Mouse (Mus musculus) kidney, postnatal 4 days (tissue): ENCODE results near the gene E4f1.

ENCODE experiments used
- DNase-seq, 2 experiments: peaks; one replicate each; pipeline ENCODE4 v3.0.0; 2021; ENCODE audit warnings: mixed read lengths in 2 of 2

The E4f1 gene

DNA sequence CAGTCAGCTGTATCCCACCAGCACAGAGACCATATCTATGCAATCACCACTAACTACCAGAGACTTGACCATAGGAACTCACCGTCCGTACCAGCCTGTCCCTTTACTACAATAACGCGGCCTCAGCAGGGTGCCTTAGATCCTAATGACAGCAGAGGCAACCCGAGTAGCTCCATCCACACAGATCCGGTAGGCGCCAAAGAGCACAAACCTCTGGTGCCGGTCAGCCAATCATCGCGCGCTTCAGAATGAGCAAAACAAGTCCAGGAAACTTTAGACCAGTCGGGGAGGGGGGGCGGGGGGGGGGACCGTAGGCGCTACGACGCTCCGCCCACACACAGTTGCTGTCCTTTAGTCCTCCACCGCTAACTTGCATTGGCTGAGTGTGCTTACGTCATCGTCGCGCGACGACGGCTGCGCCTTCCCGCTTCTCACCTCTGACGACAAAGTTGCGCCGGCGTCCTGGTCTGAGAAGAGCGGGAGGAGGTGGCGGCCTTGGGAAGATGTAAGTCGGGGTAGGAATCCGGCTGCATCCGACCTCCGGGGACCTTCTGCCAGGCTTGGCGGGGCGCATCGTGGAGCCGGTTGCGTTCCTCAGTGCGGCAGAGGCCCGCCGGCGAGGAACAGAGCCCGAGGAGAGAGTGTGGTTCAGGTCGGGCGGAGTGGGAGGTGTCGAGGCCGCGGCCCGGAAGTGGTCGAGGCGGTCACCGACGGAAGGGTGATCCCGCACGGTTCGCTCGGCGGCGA, 55.7 kb downstream of the E4f1 start, which contains the start of gene Rnps1:
Rnps1 (plus strand) TSS at position 336 of the 747 bp plus-strand sequence.
- DNase-seq: peak; percentile 99

DNA sequence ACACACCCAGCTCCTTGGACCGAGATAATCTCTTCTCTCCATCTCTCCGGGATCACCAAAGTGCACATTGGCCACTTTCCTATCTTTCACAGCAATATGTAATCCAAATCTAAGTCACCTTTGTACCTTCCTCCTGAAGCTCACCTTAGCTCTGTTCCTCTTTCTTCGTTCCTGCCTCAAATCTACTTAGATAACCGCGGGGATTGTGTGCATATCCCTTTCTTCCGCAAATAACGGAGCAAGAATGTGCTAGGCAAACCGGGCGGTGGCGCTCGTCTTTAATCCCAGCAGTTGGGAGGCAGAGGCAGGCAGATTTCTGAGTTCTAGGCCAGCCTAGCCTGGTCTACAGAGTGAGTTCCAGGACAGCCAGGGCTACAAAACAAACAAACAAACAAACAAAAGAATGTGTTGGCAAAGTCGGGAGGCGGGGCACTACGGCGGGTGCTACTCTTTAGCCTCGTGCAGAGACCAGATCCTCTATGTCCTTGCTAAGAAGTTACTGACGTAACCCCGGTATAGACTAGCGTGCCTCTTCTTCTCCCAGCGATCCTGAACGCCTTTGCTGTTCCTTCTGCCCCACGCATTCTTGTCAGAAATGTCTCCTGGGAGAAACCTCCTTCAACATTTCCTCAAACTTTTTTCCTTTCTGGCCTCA, 56.4 kb downstream of the E4f1 start:
- DNase-seq: no peak

DNA sequence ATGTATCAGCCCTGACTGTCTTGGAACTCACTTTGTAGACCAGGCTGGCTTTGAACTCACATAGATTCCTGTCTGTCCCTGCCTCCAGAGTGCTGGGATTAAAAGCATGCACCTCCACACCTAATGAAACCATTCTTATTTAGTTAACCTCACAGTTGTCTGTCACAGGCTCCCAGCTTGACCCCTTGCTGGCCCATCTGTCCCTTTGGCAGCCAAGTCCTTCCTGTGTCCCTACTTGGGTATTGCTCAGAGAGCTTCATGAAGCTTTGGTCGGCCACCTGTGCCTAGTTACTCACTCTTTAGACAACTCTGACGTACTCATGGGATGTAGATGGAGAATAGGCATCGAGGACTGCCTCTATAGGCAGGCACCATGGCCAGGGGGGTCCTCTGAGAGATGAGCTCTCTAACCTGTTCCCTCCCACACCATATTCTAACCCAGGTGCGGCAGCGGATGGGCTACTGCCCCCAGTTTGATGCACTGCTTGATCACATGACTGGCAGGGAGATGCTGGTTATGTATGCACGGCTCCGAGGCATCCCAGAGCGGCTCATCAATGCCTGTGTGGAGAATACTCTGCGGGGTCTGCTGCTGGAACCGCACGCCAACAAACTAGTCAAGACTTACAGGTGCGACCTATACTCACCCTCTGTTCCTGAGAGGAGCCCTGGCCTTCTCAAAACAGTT, 62.9 kb downstream of the E4f1 start:
- no peak for DNase-seq

DNA sequence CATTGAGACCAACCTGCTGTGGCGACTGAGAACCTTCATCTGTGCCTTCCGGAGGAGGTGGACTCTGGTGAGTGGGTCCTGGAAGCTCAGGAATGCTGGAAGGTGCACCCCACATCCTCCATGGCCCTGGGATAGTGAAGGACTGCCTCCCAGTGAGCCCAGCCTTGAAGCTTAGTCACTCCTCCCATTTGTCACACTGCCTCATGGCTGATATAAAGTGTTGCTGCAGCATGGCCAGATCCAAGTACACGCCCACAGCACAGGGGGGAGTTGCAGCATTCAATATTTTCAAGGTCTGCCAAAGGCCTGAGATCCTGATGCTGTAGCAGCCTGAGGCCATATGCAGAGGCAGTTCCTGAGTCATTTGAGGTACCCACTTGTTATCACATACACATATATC, 67.7 kb downstream of the E4f1 start:
- no peak for DNase-seq

DNA sequence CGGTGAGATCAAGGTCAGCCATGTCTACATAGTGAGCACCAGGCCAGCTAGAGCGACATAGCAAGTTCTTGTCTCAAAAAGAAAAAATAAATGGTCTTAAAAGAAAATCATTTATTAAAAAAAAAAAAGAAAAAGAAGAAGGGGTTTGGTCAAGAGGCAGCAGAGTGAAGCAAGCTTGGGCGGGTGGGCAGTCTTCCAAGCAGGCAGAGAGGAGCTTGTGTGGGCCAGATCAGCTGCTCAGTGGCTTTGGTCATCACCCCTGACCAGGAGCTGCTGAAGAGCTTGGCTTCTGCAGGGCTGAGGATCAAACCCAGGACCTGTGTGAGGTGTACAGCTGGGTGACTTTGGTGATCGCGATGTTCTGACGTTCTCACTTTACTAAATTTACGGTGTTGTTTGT, 75.7 kb downstream of the E4f1 start:
- peak in 1 of 2 experiments; percentile 27 for DNase-seq
